Mouse (Mus musculus) olfactory bulb, adult 2 months (tissue): ENCODE results near the gene Ddah2.

Source experiments
- CTCF ChIP-seq: fragments of 200-500 bp; IDR thresholded peaks from 2 replicates; pipeline ENCODE4 v1.5.1; 2012; ENCODE audit warnings: low read depth, mild to moderate bottlenecking, low read length, moderate library complexity; ENCODE audit not compliant: insufficient read depth
- POLR2A ChIP-seq: fragments of 200-500 bp; IDR thresholded peaks from 2 replicates; pipeline ENCODE4 v1.6.1; 2012; ENCODE audit warnings: mild to moderate bottlenecking, low read depth, low read length, moderate library complexity; ENCODE audit not compliant: insufficient read depth

- TF ChIP-seq CTCF = no peak
- no peak for TF ChIP-seq POLR2A
Observed at GRCm38 (mm10) chr17:35049561-35050016, 9.2 kb upstream of the Ddah2 start, which contains the start of gene Clic1.
